Mouse (Mus musculus): ENCODE measurements around the gene Ass1. TPM values are rescaled to one million over a fixed set of nuclear protein-coding genes. Genes with fewer than 3 reads are reported as not detected.
A peak's percentile ranks its signal among the peaks of the same experiment; 100 is the strongest.

Ass1 gene
- total RNA-seq, 2 experiments from 2014 or later, result 33.8 to 40.5 TPM

DNA sequence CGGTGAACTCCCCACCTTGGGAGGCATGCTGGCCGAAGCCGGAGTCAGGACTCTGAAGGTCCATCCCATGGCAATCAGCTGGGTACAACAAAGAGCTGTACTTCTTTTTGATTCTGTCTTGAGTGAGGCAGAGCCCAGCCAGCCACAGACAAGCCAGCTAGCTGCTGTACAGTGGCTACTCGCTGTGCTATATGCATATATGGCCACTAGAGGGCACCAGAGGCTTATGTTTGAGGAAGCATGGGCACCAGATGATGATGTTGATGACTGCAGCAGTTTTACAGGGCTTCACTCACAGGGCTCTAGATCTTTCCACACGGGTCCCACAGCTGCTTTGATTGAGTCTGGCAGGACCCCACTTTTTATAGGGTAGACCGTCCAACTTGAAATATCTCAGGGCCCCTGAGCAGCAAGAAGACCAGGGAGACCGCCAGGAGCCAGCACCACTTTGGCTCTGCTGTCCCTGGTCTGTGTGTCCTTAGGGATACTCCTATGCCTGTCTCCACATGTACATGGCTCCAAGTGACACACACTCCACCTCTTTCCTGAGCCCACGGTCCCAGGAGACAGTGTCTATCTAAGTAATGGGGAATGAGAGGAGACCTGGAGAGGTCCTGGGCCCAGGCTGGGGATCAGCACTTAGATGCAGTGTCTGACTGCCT, 13.0 kb downstream of the Ass1 start:
- peak; percentile 76 to 93 for DNase-seq (ENCODE audit: low spot score in 2 of 2)

DNA sequence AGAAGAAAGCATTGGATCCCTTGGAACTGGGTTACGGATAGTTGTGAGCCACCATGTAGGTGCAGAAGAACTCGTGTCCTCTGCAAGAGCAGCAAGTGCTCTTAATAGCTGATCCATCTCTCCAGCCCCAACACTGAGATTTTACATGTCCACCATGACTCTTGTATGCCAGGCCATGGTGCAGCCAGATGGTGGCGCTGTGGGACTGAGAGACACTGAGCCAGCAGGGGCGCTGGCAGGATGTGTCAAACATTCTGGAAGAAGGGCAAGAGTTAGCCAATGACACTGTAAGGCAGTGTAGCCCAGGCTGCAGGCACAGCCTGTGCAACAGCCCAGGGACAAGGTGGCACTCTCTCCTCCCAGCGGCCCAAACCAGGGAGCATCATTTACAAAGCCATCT, 14.2 kb downstream of the Ass1 start:
- DNase-seq (ENCODE audit: low spot score in 2 of 2), result peak; percentile 55 to 82

DNA sequence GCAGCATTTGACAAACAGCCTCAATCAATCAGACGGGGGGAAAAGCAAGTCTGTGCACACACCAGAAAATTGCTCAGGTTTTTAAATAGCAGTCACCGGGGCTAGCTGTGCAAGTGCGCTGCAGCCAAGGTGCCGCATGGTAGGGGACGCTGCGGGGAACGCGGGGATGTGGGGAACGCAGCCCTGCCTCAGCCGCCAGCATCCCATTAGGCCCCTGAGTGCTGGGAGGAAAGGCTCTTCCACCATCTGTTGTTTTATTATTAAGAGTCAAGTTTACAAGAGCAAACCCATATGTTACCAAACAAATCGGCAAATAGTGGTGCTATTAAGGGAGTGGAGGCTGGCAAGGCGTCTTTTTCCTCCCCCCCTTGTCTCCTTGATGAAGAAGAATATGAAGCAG, 19.2 kb downstream of the Ass1 start:
- no peak for DNase-seq (ENCODE audit: low spot score in 2 of 2)

DNA sequence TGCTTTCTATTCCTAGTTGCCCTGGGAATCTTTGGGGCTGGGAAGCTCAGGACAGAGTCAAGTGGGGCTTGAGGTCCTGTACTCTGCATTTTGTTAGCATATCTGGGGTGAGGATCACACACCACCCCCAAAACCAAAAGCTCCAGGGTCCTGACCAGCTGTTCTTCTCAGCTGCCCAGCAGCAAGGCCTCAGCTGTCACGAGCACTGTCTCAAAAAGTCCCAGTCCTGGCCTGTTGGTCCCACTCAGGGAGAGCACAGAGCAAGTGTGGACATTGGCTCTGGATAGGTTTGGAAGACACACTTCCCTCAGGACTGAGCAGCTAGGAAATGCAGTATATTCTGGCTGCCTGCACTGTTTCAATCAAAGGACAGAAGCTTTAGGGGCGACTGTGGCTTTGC, 20.5 kb downstream of the Ass1 start:
- DNase-seq (ENCODE audit: low spot score in 2 of 2), result no peak

DNA sequence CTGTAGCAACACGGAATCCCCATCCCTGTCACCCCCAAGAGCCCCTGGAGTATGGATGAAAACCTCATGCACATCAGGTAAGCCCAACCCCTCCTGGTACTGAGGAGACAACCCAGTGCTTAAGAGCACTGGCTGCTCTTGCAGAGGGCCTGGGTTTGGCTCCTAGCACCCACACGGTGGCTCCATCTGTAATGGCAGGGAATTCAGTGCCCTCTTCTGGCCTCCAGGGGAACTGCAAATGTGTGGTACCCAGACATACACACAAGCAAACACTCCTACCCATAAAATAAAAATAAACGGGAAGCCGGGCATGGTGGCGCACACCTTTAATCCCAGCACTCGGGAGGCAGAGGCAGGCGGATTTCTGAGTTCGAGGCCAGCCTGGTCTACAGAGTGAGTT, 22.3 kb downstream of the Ass1 start:
- DNase-seq (ENCODE audit: low spot score in 2 of 2), result no peak

DNA sequence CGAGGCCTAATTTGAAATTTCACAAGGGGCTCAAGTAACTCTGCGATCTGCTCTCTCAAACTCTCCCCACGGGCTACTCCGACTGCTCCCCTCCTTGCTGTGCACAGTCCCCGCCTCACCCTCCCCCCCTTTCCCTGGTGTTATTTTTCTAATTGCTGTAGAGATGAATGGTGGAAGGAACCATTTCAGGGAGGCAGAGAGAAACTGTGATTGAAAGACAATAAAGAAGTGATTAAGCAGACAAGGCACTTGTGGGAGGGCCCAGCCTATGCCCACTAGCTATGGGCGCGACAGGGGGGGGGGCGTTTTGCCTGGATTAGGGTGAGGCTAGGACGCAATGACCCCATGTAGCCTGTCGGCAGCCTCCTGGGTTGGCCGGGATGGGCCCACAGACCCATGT, 23.2 kb downstream of the Ass1 start:
- DNase-seq (ENCODE audit: low spot score in 2 of 2), result no peak

DNA sequence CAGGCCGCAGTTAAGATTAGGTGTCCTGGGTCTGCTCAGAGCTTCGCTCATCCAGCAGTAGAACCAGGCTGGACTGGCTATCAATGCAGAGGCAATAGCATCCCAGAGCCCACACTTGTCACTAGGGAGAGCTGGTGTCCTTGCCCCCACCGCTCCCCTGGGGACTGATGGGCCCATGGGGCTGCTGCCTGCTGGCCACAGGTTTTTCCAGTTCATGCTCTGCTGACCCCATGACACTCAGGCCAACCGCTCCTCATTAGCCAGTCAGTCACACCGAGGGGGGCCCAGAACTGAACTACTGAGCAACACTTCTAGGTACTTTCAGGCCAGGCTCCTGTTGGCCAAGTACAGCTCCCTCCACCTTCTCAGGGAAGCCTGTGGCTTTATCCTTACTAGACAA, 24.3 kb downstream of the Ass1 start:
- no peak for DNase-seq (ENCODE audit: low spot score in 2 of 2)

DNA sequence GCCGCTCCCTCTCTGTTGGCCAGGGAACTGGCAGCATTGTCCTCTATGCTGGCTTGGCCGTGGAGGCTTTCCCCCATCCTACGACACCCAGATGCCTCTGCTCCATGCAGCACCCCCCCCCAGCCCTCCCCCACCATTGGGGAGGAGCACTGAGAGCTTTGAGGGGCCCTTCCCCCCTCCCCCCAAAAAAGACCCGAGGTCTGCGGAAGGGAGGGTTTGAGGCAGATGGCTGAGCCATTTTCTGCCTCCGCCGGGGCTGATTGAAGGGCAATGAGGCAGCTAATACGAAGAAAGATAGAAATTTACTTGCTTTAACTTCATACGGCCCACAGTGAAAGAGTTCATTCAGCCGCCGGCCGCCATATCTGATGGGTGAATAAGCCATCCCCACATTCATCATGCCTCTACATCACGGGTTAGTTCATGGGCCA, 25.1 kb downstream of the Ass1 start:
- DNase-seq (ENCODE audit: low spot score in 2 of 2), result no peak

DNA sequence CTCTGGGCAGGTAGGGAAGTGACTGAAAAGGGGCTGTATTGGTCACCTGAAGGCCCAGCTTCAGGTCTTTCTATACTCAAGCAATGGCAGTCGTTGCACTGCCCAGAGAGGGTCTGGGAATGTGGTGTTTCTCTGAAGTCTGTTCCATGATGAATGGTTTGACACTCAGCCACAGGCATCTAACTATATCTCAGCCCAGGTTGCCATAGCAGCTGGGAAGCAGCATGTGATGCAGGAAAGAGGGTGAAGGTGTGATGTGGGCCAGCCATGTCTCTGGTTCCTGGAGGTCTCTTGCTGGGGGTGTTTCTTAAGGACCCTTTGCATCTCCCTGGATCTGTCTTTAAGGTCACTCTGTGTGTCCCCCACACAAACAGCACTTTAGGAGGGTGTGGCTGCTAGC, 26.1 kb downstream of the Ass1 start:
- DNase-seq (ENCODE audit: low spot score in 2 of 2), result no peak

DNA sequence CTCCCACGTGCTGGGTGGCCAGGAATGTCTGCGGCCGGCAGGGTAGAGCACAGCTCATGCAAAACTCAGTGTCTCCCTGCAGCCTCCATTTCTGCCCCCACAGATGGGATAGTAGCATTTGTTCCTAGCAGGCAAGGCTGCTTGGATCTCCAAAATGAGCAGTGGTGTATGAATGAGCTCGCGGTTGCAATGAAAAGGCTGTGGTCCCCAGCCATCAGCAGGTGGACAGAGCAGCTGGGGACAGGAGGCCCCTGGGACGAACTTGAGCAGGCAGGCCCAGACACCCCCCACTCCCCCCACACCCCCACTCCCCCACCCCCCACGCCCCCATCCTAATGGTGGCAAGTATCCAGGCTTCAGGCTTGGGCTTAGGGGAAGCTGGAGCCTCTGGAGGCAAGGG, 27.1 kb downstream of the Ass1 start:
- no peak for DNase-seq (ENCODE audit: low spot score in 2 of 2)

DNA sequence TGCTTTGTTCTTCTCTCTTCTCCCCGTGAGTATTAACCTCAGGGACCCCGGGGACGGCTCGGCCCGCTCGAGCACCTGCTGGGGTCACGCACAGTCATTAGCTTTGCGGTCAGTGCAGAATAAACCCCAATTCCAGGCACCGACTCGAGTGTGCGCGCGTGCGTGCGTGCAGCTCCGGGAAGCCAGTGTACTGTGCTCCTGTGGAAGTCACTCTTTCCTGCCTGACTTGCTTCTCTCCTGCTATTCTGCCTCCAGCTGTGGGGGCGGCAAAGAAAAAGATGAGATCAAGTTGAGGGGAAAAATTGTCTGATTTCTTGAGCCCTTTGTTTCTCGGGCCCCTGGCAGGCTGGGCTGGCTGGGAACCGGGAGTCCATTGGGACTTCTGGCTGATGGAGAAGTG, 27.6 kb downstream of the Ass1 start:
- DNase-seq (ENCODE audit: low spot score in 2 of 2), result no peak

DNA sequence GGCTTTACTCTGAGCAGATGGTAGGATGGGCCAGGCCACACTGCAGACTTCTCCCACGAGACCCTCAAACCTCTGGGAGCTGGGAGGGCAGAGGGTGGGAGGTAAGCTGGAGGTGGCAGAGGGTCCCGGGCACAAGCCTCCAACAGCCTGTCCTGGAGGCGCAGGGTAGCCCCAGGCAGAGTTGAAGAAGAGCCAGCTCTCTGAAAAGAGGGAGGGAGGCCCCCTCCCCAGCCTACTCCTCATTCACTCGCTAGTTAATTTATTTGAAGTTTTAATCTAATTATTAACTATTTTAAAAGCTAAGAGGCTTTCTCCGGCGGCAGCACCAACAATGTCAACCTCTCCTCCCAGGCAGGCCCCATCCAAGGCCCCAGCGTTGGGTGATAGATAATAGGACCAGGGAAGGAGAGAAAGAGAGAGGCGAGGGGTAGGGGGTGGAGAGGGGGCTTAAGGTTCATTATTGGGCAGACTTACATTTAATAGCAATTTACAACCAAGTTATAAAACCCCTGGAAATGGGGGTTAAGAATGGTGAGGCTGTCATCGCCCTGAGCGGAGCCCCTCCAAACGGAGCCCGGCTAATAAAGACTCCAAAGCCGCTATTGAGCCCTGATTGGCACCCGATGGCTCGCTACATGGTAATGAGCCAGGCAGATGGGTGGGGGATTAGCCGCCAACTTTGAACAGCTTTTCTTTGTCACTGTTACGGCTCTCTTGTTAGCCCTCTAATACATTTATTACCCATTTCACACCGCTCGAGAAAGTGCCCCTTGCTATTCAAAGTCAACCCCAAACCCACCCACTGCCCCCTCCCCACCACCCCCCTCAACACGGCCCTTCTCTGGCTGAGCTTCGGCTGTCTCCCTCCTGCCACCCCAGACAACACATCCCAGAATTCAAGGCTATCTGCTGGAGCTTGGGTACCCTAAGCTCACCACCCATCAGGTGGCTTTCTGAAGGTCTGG, 29.6 kb downstream of the Ass1 start:
- no peak for DNase-seq (ENCODE audit: low spot score in 2 of 2)

DNA sequence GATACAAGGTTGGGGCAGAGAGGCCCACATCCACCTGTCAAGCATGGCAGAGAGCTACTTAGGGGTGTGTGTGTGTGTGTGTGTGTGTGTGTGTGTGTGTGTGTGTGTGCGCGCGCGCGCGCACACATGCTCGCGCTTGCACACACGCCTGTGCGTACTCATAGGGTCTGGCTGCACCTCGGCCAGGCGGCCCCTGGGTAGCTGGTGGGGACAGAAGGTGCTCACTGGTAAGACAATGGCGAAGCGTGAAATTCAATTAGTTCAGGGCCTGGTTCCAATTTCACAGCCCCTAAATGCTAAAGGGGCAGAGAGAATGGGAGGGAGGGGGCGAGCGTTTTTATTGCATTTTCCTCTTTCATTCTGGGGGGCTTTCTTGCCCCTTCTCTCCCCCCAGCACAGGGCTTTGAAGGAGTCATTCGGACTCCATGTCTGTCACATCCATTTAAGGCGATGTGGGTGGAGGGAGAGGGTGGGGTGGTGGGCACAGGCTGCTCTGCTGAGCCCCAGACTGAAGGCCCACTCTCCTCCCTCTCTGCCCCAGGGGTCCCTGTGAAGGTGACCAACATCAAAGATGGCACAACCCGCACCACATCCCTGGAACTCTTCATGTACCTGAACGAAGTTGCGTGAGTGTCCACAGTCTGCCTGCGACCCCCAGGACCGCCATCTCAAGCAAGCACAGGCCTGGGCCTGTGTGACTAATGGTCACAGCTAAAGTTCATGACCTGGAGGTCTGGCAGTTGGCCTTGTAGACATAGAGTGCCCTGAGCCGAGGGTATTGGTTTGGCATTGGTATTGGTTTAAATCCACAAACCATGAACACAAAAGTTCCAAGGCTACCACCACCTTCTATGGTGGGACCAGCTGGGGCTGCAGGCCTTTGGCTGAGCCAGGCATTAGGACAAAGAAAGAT, 30.5 kb downstream of the Ass1 start:
- DNase-seq (ENCODE audit: low spot score in 2 of 2), result no peak

DNA sequence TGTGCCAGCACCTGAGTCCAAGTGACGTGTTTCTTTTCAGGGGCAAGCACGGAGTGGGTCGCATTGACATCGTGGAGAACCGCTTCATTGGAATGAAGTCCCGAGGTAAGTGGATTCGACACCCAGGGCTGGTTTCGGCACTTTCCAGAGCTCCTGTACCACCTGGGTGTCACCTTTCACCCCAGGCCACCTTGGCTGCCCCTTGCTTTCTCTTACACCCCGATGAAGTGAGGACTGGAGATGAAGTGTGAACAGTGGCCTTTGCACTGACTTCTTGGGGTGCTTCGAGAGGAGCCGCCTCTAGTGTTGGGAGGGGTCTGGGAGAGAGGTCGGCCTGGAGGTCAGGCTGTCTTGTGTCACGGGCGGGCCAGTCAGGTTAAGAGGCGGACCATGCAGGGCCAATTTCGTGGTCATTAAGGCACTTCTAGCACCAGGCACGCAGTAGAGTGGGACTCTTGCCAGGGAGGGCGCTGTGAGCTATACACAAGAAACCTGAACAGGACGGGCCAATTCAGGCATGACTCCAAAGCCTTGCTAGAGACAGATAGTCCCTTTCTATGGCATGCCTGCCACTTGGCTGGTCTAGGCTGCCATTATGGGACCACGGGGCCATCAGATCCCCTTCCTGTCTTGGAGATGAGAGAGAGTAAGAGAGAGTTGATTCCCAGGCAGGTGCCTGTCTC, 31.6 kb downstream of the Ass1 start:
- DNase-seq (ENCODE audit: low spot score in 2 of 2), result no peak

DNA sequence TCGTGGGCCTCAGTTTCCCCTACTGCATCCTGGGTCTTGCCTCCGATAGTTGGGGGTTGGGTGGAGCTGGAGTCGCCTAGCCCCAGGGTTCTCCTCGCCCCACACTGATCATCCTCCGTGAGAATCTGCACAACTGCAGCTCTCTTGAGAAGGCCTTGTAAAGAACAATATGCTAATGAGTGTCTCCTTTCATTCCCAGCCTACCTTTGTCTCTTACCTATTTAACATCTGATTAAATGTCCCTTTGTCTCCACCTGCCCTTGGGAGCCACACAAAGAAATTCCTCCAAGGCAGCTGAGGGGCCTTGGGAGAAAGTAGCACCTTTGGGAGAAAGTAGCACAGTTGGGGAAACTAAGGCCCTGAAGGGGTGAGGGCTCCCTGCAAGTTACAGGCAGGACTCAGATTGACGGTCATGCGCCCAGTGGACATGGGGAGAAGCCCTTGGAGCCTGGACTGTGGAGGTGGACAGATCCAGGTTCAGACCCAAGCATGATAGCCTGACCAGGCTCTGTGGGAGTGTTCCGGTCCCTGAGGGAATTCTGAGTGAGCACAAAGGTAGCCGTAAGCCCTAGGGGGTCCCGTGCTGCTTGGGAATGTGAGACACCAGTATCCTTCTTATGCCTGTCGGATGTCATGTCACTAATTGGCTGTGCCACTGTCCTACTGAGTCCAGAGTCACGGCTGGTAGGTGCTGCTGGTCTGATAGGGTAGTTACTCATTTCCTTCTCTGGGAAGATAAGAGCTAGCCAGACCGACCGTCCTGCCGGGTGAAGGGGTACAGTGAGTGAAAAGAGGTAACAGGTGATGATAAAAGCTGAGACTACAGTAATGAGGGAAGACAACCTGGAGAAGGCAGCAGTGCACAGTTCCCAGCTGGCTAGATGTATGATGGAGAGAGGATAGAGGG, 32.9 kb downstream of the Ass1 start:
- no peak for DNase-seq (ENCODE audit: low spot score in 2 of 2)

DNA sequence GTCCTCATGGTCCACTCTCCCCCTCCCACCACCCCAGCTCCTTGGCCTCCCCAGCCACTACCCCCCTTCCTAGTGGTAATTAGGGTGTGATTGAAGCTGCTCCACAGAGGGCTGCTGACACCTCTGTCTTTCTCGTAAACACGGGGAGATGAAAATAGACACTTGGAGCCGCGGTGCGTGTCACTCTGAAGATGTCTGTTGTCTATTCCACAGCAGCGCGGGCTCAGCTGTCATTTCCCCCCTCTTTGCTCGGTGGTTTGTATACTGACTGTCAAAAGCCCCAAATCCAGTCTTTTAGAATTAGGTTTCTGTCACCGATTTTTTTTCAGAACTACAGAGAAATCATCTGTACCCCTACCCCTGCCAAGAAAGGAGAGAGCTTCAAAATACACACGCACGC, 35.5 kb downstream of the Ass1 start:
- no peak for DNase-seq (ENCODE audit: low spot score in 2 of 2)

DNA sequence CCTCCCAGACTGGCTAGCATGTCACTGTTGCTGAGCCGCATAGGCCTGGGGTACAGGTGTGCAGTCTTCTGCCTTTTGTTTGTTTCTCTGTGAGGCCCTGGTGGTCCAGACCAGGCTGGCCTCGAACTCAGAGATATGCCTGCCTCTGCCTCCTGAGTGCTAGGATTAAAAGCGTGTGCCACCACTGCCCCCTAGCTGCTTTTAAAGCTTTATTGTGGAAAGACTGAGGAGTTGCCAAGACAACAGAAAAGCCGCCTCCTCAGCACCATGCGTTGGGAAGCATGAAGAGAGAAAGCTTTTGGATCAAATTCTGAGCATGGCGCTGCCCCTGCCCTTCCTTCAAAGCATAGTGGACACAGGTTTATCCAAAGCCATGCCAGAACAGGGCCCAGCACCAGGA, 38.8 kb downstream of the Ass1 start:
- DNase-seq (ENCODE audit: low spot score in 2 of 2), result no peak

DNA sequence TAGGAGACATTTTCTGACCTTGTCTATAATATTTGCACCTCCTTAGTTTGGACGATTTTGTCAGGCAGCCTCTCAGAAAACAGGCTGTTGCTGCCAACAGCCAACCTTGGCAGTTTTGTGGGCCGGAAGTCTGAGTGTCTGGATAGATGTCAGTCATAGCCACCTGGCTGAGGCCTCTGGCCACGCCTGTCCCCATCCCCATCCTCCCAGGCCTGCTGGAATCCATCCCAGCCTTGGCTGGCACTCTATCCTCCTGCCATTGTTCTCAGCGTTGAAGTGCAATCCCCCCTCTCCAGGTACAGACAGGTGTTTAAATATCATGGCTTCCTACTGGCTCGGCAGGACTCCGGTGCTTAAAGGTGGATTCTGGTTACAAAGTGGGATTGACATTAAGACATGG, 41.3 kb downstream of the Ass1 start:
- DNase-seq (ENCODE audit: low spot score in 2 of 2), result no peak

DNA sequence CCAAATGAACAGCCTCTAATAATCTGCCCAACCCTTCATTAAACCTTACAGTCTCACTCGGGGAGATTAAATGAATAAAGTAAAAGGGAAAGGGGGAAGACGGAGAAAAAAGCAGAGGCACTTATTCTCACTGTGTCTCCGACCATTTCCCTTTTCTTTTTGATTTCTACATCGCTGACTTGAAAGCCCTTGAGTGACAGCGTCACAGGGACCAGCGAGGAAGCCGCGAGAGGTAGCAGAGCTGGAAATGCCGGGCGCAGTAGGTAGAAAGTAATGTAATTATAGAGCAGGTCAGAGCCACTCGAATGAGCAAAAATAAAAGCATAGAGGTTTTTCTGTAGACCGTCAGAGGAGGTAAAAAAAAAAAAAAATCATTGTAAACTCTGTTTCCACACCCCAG, 46.5 kb downstream of the Ass1 start:
- DNase-seq (ENCODE audit: low spot score in 2 of 2), result no peak

DNA sequence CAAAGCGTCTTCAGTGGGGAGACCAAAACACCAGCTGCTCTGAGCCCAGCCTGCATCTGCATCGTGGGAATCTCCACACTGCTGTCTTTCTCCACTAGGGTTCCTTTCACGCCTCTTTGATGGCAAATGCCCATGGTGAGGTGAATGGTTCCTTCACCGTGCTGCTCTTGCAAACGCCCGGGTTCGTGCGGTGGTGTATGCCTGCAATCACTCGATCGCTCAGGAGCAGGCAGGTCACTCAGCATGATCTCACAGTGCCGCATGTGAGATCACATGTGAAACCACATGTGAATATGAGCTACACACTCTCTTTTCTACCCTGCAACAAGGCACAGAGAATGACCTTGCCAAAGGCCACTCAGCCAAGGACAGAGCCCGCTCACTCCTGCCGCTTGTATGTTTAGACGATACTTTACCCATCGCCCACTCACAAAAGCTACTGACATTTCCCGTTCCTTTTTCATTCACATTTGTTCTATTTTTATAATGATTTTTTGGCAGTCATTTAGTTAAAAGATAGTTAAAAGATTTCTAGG, 51.9 kb downstream of the Ass1 start:
- DNase-seq (ENCODE audit: low spot score in 2 of 2), result no peak
